Mouse (Mus musculus) liver, adult 2 months (tissue): ENCODE results near the gene Ythdf2. TPM values are rescaled to one million over a fixed set of nuclear protein-coding genes. Genes with fewer than 3 reads are reported as not detected.

ENCODE experiments used
- DNase-seq: peaks from one replicate; pipeline ENCODE4 v3.0.0-alpha.2; 2011; ENCODE audit warnings: low read depth, low spot score; ENCODE audit errors: extremely low read depth
- H3K27ac ChIP-seq: fragments of 200-500 bp; replicated peaks from 2 replicates; pipeline ENCODE4 v1.5.1; 2012; ENCODE audit warnings: low read depth, mild to moderate bottlenecking, control low read depth, inconsistent platforms, low read length; ENCODE audit not compliant: insufficient read depth
- H3K27me3 ChIP-seq: fragments of 200-500 bp; 2 replicates; pipeline ENCODE4 v1.6.1; 2012; ENCODE audit warnings: mild to moderate bottlenecking, moderate library complexity, low read length, inconsistent platforms; ENCODE audit not compliant: control insufficient read depth, insufficient read depth
- H3K36me3 ChIP-seq: fragments of 200-500 bp; 2 replicates; pipeline ENCODE4 v1.6.1; 2012; ENCODE audit warnings: low read length, inconsistent platforms; ENCODE audit not compliant: control insufficient read depth, insufficient read depth
- H3K4me1 ChIP-seq: fragments of 200-500 bp; 2 replicates; pipeline ENCODE4 v1.6.1; 2011; ENCODE audit warnings: low read length; ENCODE audit not compliant: control insufficient read depth, insufficient read depth
- H3K4me3 ChIP-seq: fragments of 200-500 bp; 2 replicates; pipeline ENCODE4 v1.5.1; 2011; ENCODE audit warnings: low read depth, mild to moderate bottlenecking, control low read depth, low read length, moderate library complexity; ENCODE audit not compliant: insufficient read depth
- H3K79me2 ChIP-seq: fragments of 200-500 bp; 2 replicates; pipeline ENCODE4 v1.6.1; 2012; ENCODE audit warnings: inconsistent platforms, mild to moderate bottlenecking, low read length, moderate library complexity; ENCODE audit not compliant: control insufficient read depth, insufficient read depth
- H3K9ac ChIP-seq: fragments of 200-500 bp; 2 replicates; pipeline ENCODE4 v1.6.1; 2012; ENCODE audit warnings: low read depth, mild to moderate bottlenecking, control low read depth, inconsistent platforms, low read length
- CTCF ChIP-seq: fragments of 200-500 bp; IDR thresholded peaks from 2 replicates; pipeline ENCODE4 v1.5.1; 2011; ENCODE audit warnings: low read depth, low read length, control low read depth
- POLR2A ChIP-seq: fragments of 200-500 bp; IDR thresholded peaks from 2 replicates; pipeline ENCODE4 v1.6.1; 2011; ENCODE audit warnings: low read length, control low read depth; ENCODE audit not compliant: insufficient read depth; ENCODE audit errors: extremely low read depth
- WGBS: fragments of 180-500 bp; shearing (Covaris S2); methylation state at CpG from one replicate; pipeline ENCODE4 v1.1.7; 2018; 5-methylcytosine and 5-hydroxymethylcytosine counted together
- polyA plus RNA-seq: library from polyadenylated mRNA; depleted of rRNA; stranded (reverse); fragments of >200 nt; gene quantifications from 2 replicates; pipeline ENCODE4 v1.2.3, GENCODE M21; 2012
- total RNA-seq: library from RNA; depleted of rRNA; stranded (reverse); fragments of >200 nt; gene quantifications from 2 replicates; pipeline ENCODE4 v1.2.3, GENCODE M21; 2014

Gene Ythdf2
- total and polyA plus RNA-seq, 2 experiments, result 11.2 to 13.1 TPM

- Histone ChIP-seq H3K4me1 (peaks cover 11% of the 10 kb centered on the region), H3K27me3 (no peaks in the 10 kb centered on the region), H3K9ac (no peak overlapping the region), H3K27ac (no peak overlapping the region), H3K4me3 (no peak overlapping the region), H3K79me2 (peaks cover 49% of the 10 kb centered on the region), H3K36me3 (peaks cover 43% of the 10 kb centered on the region)
- 43% methylated on average over 4 of the region's 4 CpGs for WGBS
- no peak for DNase-seq
- no peak for TF ChIP-seq CTCF
- no peak for TF ChIP-seq POLR2A
Measured at GRCm38 (mm10) chr4:132207280-132207679, 4.8 kb downstream of the Ythdf2 start.

GRCm38 (mm10) chr4:132198771-132199170 is 13.3 kb downstream of the Ythdf2 start:
- Histone ChIP-seq H3K9ac (no peak overlapping the region), H3K27ac (peak overlapping the region; percentile 90), H3K4me3 (no peak overlapping the region), H3K27me3 (no peaks in the 10 kb centered on the region), H3K4me1 (peaks cover 41% of the 10 kb centered on the region), H3K79me2 (peaks cover 25% of the 10 kb centered on the region; the same call in 1 of the 2 replicates), H3K36me3 (peaks cover 22% of the 10 kb centered on the region)
- DNase-seq, result no peak
- TF ChIP-seq CTCF (no peak), POLR2A (no peak)

GRCm38 (mm10) chr4:132198285-132198712 is 13.8 kb downstream of the Ythdf2 start:
- no peak overlapping the region for H3K9ac ChIP-seq
- H3K79me2 ChIP-seq, result peaks cover 27% of the 10 kb centered on the region; the same call in 1 of the 2 replicates
- peaks cover 43% of the 10 kb centered on the region for H3K4me1 ChIP-seq
- DNase-seq, result peak; percentile 87
- TF ChIP-seq POLR2A, result no peak
- peak; percentile 28; the same call in 1 of the 2 replicates for TF ChIP-seq CTCF
- 5% methylated on average over 4 of the region's 4 CpGs for WGBS
- H3K27me3 ChIP-seq, result no peaks in the 10 kb centered on the region
- H3K27ac ChIP-seq, result peak overlapping the region; percentile 90
- no peak overlapping the region for H3K4me3 ChIP-seq
- H3K36me3 ChIP-seq, result peaks cover 17% of the 10 kb centered on the region

GRCm38 (mm10) chr4:132194975-132195374 is 17.1 kb downstream of the Ythdf2 start:
- Histone ChIP-seq H3K27ac (peak overlapping the region; percentile 86), H3K79me2 (peaks cover 35% of the 10 kb centered on the region; the same call in 1 of the 2 replicates), H3K4me3 (no peak overlapping the region), H3K36me3 (peaks cover 9% of the 10 kb centered on the region), H3K9ac (peak overlapping the region; percentile 75), H3K27me3 (no peaks in the 10 kb centered on the region), H3K4me1 (peaks cover 38% of the 10 kb centered on the region)
- 33% methylated on average over 3 of the region's 3 CpGs for whole genome bisulfite sequencing
- peak; percentile 93 for DNase-seq
- no peak for TF ChIP-seq CTCF
- no peak for TF ChIP-seq POLR2A

GRCm38 (mm10) chr4:132194373-132194772 is 17.7 kb downstream of the Ythdf2 start:
- WGBS, result 83% methylated on average over 6 of the region's 6 CpGs
- H3K79me2 ChIP-seq, result peaks cover 35% of the 10 kb centered on the region; the same call in 1 of the 2 replicates
- peak overlapping the region; percentile 86 for H3K27ac ChIP-seq
- H3K9ac ChIP-seq, result peak overlapping the region; percentile 75; the same call in 1 of the 2 replicates
- peaks cover 8% of the 10 kb centered on the region for H3K36me3 ChIP-seq
- H3K4me3 ChIP-seq, result no peak overlapping the region
- no peaks in the 10 kb centered on the region for H3K27me3 ChIP-seq
- no peak for DNase-seq
- TF ChIP-seq CTCF, result no peak
- TF ChIP-seq POLR2A, result no peak
- H3K4me1 ChIP-seq, result peaks cover 32% of the 10 kb centered on the region

GRCm38 (mm10) chr4:132187826-132188401 is 24.2 kb downstream of the Ythdf2 start:
- no peak overlapping the region for H3K9ac ChIP-seq
- WGBS, result 67% methylated on average over 2 of the region's 2 CpGs
- no peak overlapping the region for H3K4me3 ChIP-seq
- no peak for TF ChIP-seq CTCF
- no peak for TF ChIP-seq POLR2A
- H3K27ac ChIP-seq, result no peak overlapping the region
- DNase-seq, result no peak
- peaks cover 34% of the 10 kb centered on the region for H3K36me3 ChIP-seq
- H3K27me3 ChIP-seq, result no peaks in the 10 kb centered on the region
- H3K79me2 ChIP-seq, result peaks cover 11% of the 10 kb centered on the region; the same call in 1 of the 2 replicates
- H3K4me1 ChIP-seq, result no peaks in the 10 kb centered on the region
